Mouse (Mus musculus): ENCODE data around the gene Plcb1. TPM values are rescaled to one million over a fixed set of nuclear protein-coding genes. Genes with fewer than 3 reads are reported as not detected.

Plcb1 gene
- 11.1 and 11.4 TPM in 2 replicates for polyA plus RNA-seq (2016; fragmentation: Nextera tagmentation; extraction: Ambion mirVana)

- H3K4me3 ChIP-seq (replicated peaks): peak within 1 kb of the TSS; percentile 74
- H3K9me3 ChIP-seq: no peaks in the 10 kb centered on the region
- WGBS: under 1% methylated on average over 85 of the region's 88 CpGs
- ATAC-seq (ENCODE audit: insufficient number of reproducible peaks, insufficient read depth, low FRiP score, low TSS enrichment, low read depth): peak; percentile 91
- H3K27me3 ChIP-seq: peaks cover 11% of the 10 kb centered on the region; the same call in 1 of the 2 replicates
- H3K4me1 ChIP-seq (replicated peaks): peaks cover 9% of the 10 kb centered on the region
- no peaks in the 10 kb centered on the region for H3K36me3 ChIP-seq
- H3K9ac ChIP-seq (replicated peaks): peak within 1 kb of the TSS; percentile 75
- H3K4me2 ChIP-seq: peak within 1 kb of the TSS; percentile 78
- peak within 1 kb of the TSS; percentile 41; the same call in 1 of the 2 replicates for H3K27ac ChIP-seq
Measured at GRCm38 (mm10) chr2:134785970-134786855, at the start of gene Plcb1. Plcb1 (plus strand) TSS chr2:134786067.

DNA sequence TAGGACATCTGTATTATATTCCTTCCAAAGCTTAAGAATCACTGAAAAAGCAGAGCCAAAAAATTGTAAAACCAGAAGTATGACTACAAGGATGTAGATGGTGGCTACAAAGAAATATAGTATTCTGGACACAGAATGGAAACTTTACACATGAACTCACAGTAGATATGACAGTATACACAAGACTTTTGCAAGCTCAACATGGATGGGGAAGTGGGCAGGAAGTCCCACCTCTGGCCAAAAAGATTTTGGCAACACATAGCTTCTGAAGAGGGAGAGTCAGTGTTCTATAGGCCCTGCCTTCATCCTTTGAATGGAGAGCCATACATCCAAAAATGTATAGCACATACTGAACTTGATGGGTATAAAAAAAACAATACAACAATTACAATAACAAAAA lies 30.3 kb upstream of the Plcb1 start:
- no peaks in the 10 kb centered on the region for H3K9me3 ChIP-seq
- no peak overlapping the region for H3K4me3 ChIP-seq (replicated peaks)
- ATAC-seq (ENCODE audit: insufficient number of reproducible peaks, insufficient read depth, low FRiP score, low TSS enrichment, low read depth): no peak
- no peak overlapping the region for H3K9ac ChIP-seq (replicated peaks)
- no peak overlapping the region for H3K27ac ChIP-seq
- no peaks in the 10 kb centered on the region for H3K4me1 ChIP-seq (replicated peaks)
- H3K4me2 ChIP-seq: no peak overlapping the region
- no peaks in the 10 kb centered on the region for H3K27me3 ChIP-seq
- no peaks in the 10 kb centered on the region for H3K36me3 ChIP-seq

- Histone ChIP-seq H3K4me1 (replicated peaks) (no peaks in the 10 kb centered on the region), H3K4me3 (replicated peaks) (no peak overlapping the region), H3K4me2 (no peak overlapping the region), H3K9me3 (no peaks in the 10 kb centered on the region), H3K36me3 (no peaks in the 10 kb centered on the region), H3K27me3 (no peaks in the 10 kb centered on the region), H3K9ac (replicated peaks) (no peak overlapping the region), H3K27ac (no peak overlapping the region)
- 90% methylated on average over 1 of the region's 1 CpGs for WGBS
- ATAC-seq (ENCODE audit: insufficient number of reproducible peaks, insufficient read depth, low FRiP score, low TSS enrichment, low read depth): no peak
Measured at GRCm38 (mm10) chr2:134756086-134756485, 29.8 kb upstream of the Plcb1 start.

DNA sequence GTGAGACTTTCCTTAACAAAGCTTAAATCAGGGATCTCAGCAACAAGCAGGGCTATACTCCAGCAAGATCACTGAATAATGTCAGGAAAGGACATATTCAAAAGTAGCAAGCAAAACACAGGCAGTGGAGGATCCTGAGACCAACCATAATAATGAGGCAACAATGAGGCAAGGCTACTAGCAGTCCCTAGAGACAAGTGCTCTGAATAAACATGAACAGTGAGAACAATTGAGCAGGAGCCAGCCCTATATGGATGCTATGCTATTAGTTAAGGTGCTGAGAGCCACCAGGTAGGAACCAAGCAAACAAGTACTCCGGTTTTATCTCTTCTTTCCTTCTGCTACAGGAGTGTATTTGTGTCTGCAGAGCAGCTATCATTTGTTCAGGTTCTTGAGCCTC lies 24.8 kb upstream of the Plcb1 start:
- H3K9me3 ChIP-seq: no peaks in the 10 kb centered on the region

GRCm38 (mm10) chr2:134763406-134763990 lies 22.4 kb upstream of the Plcb1 start:
- H3K36me3 ChIP-seq: no peaks in the 10 kb centered on the region
- H3K4me1 ChIP-seq (replicated peaks): no peaks in the 10 kb centered on the region
- H3K4me2 ChIP-seq: no peak overlapping the region
- no peaks in the 10 kb centered on the region for H3K9me3 ChIP-seq
- H3K27me3 ChIP-seq: no peaks in the 10 kb centered on the region
- H3K4me3 ChIP-seq (replicated peaks): no peak overlapping the region
- no peak overlapping the region for H3K27ac ChIP-seq
- H3K9ac ChIP-seq (replicated peaks): no peak overlapping the region
- ATAC-seq (ENCODE audit: insufficient number of reproducible peaks, insufficient read depth, low FRiP score, low TSS enrichment, low read depth): no peak
- 96% methylated on average over 8 of the region's 8 CpGs for WGBS

More for the DNA sequence above, 24.8 kb upstream of the Plcb1 start:
- 97% methylated on average over 1 of the region's 1 CpGs for WGBS
- Histone ChIP-seq H3K27me3 (no peaks in the 10 kb centered on the region), H3K4me2 (no peak overlapping the region), H3K4me1 (replicated peaks) (no peaks in the 10 kb centered on the region), H3K36me3 (no peaks in the 10 kb centered on the region), H3K4me3 (replicated peaks) (no peak overlapping the region), H3K27ac (no peak overlapping the region), H3K9ac (replicated peaks) (no peak overlapping the region)
- ATAC-seq (ENCODE audit: insufficient number of reproducible peaks, insufficient read depth, low FRiP score, low TSS enrichment, low read depth): no peak

- WGBS: 91% methylated on average over 2 of the region's 2 CpGs
- H3K9me3 ChIP-seq: no peaks in the 10 kb centered on the region
- no peak for ATAC-seq (ENCODE audit: insufficient number of reproducible peaks, insufficient read depth, low FRiP score, low TSS enrichment, low read depth)
- no peaks in the 10 kb centered on the region for H3K36me3 ChIP-seq
- no peak overlapping the region for H3K4me3 ChIP-seq (replicated peaks)
- H3K4me1 ChIP-seq (replicated peaks): no peaks in the 10 kb centered on the region
- no peak overlapping the region for H3K27ac ChIP-seq
- H3K27me3 ChIP-seq: no peaks in the 10 kb centered on the region
- H3K4me2 ChIP-seq: no peak overlapping the region
- no peak overlapping the region for H3K9ac ChIP-seq (replicated peaks)
Measured at GRCm38 (mm10) chr2:134764506-134764905, 21.4 kb upstream of the Plcb1 start.

- ATAC-seq (ENCODE audit: insufficient number of reproducible peaks, insufficient read depth, low FRiP score, low TSS enrichment, low read depth): no peak
- Histone ChIP-seq H3K9me3 (no peaks in the 10 kb centered on the region), H3K4me3 (replicated peaks) (no peak overlapping the region), H3K4me1 (replicated peaks) (no peaks in the 10 kb centered on the region), H3K4me2 (no peak overlapping the region), H3K36me3 (no peaks in the 10 kb centered on the region), H3K27me3 (no peaks in the 10 kb centered on the region), H3K27ac (no peak overlapping the region), H3K9ac (replicated peaks) (no peak overlapping the region)
- 71% methylated on average over 5 of the region's 5 CpGs for WGBS
Measured at GRCm38 (mm10) chr2:134779826-134780225, 6.0 kb upstream of the Plcb1 start.

DNA sequence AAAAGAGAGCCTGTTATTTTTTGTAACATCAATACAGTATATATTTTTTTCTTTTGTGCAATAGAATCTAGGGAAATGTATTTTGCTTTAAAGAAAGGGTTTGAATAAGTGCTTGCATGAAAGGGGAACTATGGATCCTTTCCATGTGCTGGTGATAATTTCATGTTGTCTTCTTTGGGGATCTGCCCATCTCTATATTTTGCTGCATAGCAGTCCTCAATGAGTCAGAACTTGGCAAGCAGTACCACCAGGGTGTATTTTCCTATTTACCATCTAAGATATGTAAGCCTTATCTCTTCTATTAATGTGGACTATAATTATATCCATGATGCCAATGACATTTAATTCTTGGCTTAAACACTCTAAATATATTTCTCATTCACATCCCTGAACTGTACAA lies 5.6 kb upstream of the Plcb1 start:
- Histone ChIP-seq H3K36me3 (no peaks in the 10 kb centered on the region), H3K27me3 (no peaks in the 10 kb centered on the region), H3K9ac (replicated peaks) (no peak overlapping the region), H3K9me3 (no peaks in the 10 kb centered on the region), H3K4me3 (replicated peaks) (no peak overlapping the region), H3K4me1 (replicated peaks) (no peaks in the 10 kb centered on the region), H3K4me2 (no peak overlapping the region), H3K27ac (no peak overlapping the region)
- ATAC-seq (ENCODE audit: insufficient number of reproducible peaks, insufficient read depth, low FRiP score, low TSS enrichment, low read depth): no peak

- 8% methylated on average over 6 of the region's 6 CpGs for WGBS
- Histone ChIP-seq H3K4me1 (replicated peaks) (peaks cover 9% of the 10 kb centered on the region), H3K9ac (replicated peaks) (peak overlapping the region; percentile 75), H3K9me3 (no peaks in the 10 kb centered on the region), H3K4me2 (peak overlapping the region; percentile 78), H3K36me3 (no peaks in the 10 kb centered on the region), H3K4me3 (replicated peaks) (peak overlapping the region; percentile 74), H3K27me3 (peaks cover 11% of the 10 kb centered on the region; the same call in 1 of the 2 replicates), H3K27ac (no peak overlapping the region)
- no peak for ATAC-seq (ENCODE audit: insufficient number of reproducible peaks, insufficient read depth, low FRiP score, low TSS enrichment, low read depth)
Measured at GRCm38 (mm10) chr2:134786856-134787250, 986 bp downstream of the Plcb1 start.

DNA sequence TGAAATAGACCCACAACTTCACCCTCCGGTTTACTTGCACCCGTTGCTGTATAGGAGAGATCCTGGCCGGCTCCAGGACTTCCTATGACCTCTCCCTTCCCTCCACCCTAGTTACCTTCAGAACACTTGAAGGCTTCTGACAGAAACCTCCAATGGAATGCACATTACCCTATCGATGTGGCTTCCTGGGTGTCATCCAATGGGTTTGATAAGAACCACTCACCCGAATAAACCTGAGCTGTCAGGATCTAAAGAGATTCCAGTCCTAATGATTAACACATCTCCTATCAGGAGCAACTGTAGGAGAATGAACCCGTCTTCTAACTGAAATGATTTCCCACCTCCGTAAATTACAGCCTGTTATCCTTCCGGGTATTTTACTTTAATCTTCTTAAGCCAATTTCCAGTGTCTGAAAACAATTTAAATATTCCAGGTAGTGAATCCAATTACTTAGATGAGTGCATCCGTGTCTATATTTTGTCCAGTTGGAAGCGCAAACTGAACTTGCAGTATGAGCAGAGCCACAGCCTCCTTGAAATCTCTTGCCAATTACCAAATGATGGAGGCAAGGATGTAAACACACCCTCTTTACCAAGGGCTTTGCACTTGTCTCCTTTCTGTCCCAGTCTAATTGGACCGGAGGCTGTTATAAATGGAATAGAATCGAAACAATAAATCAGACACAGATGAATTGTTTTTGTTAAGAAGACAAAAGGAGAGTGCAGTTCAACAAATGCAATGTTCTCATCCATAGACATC lies 1.6 kb downstream of the Plcb1 start:
- no peak for ATAC-seq (ENCODE audit: insufficient number of reproducible peaks, insufficient read depth, low FRiP score, low TSS enrichment, low read depth)

DNA sequence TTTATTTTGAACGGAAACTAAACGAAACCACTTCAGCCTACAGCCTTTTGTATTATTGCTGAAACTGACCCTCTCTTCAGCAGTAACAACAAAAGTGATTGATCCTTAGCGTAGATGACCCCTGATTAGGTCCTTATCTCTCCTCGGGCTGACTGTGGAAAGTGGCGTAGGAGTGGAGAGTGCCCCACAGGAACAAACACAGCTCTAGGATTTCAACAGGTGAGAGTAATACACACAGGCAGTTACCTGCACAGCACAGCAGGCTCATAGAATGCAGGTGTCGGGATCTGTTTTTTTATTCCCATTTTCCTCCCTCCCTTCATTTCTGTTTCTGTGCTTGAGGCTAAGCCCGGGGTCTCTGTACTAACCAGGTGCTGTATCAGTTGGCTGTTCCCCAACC lies 7.1 kb downstream of the Plcb1 start:
- peak; percentile 54; the same call in 1 of the 2 replicates for ATAC-seq (ENCODE audit: insufficient number of reproducible peaks, insufficient read depth, low FRiP score, low TSS enrichment, low read depth)
- WGBS: 17% methylated on average over 7 of the region's 7 CpGs
- H3K4me1 ChIP-seq (replicated peaks): peaks cover 30% of the 10 kb centered on the region
- H3K4me3 ChIP-seq (replicated peaks): no peak overlapping the region
- no peak overlapping the region for H3K9ac ChIP-seq (replicated peaks)
- no peaks in the 10 kb centered on the region for H3K36me3 ChIP-seq
- H3K27ac ChIP-seq: no peak overlapping the region
- H3K9me3 ChIP-seq: no peaks in the 10 kb centered on the region
- no peaks in the 10 kb centered on the region; the same call in 1 of the 2 replicates for H3K27me3 ChIP-seq
- H3K4me2 ChIP-seq: peak overlapping the region; percentile 37

More for the DNA sequence above, 1.6 kb downstream of the Plcb1 start:
- Histone ChIP-seq H3K36me3 (no peaks in the 10 kb centered on the region), H3K4me2 (peak overlapping the region; percentile 78), H3K9ac (replicated peaks) (no peak overlapping the region), H3K27me3 (peaks cover 11% of the 10 kb centered on the region; the same call in 1 of the 2 replicates), H3K9me3 (no peaks in the 10 kb centered on the region), H3K27ac (no peak overlapping the region), H3K4me3 (replicated peaks) (peak overlapping the region; percentile 74), H3K4me1 (replicated peaks) (peaks cover 13% of the 10 kb centered on the region)
- WGBS: 58% methylated on average over 12 of the region's 12 CpGs

Data from limb, embryonic 12.5 days (tissue).